Mouse (Mus musculus) heart, embryonic 14.5 days (tissue): ENCODE results near the gene Aldh1b1. TPM values are rescaled to one million over a fixed set of nuclear protein-coding genes. Genes with fewer than 3 reads are reported as not detected.

Experiments used
- ATAC-seq: fragments of 200-750 bp; cut with Nextera tagmentation; 2 replicates; pipeline ENCODE4 v1.8.0; 2017; ENCODE audit warnings: low read depth, moderate TSS enrichment; ENCODE audit not compliant: insufficient number of reproducible peaks, insufficient read depth, low FRiP score
- H3K27ac ChIP-seq, 2 experiments: fragments of 200-500 bp in 1 of 2; fragments of 300-500 bp in 1 of 2; sonication (generic) in 1 of 2; replicated peaks in 1 of 2; 2 replicates each; pipeline ENCODE4 v1.5.1; 2012 to 2014; ENCODE audit warnings: low read depth in 2 of 2, low read length in 2 of 2, control low read depth in 1 of 2, mild to moderate bottlenecking in 1 of 2, mixed read lengths in 1 of 2; ENCODE audit not compliant: control insufficient read depth in 1 of 2, insufficient read depth in 1 of 2
- H3K27me3 ChIP-seq: fragments of 300-500 bp; sonication (generic); 2 replicates; pipeline ENCODE4 v1.6.1; 2014; ENCODE audit warnings: mild to moderate bottlenecking, low read length, control low read depth; ENCODE audit not compliant: control insufficient read depth, insufficient read depth
- H3K36me3 ChIP-seq: fragments of 300-500 bp; sonication (generic); 2 replicates; pipeline ENCODE4 v1.6.1; 2014; ENCODE audit warnings: mild to moderate bottlenecking, control low read depth, low read length, mixed read lengths; ENCODE audit not compliant: control insufficient read depth, insufficient read depth
- H3K4me1 ChIP-seq, 2 experiments: fragments of 200-500 bp in 1 of 2; fragments of 300-500 bp in 1 of 2; sonication (generic) in 1 of 2; 2 replicates each; pipeline ENCODE4 v1.6.1; 2012 to 2014; ENCODE audit warnings: low read length in 2 of 2, control low read depth in 1 of 2, mixed read lengths in 1 of 2; ENCODE audit not compliant: control insufficient read depth in 2 of 2, insufficient read depth in 2 of 2
- H3K4me2 ChIP-seq: fragments of 300-500 bp; sonication (generic); 2 replicates; pipeline ENCODE4 v1.6.1; 2014; ENCODE audit warnings: mild to moderate bottlenecking, low read length
- H3K4me3 ChIP-seq, 2 experiments: fragments of 200-500 bp in 1 of 2; fragments of 300-500 bp in 1 of 2; sonication (generic) in 1 of 2; 2 replicates each; pipeline ENCODE4 v1.5.1; 2012 to 2014; ENCODE audit warnings: low read length in 2 of 2, mild to moderate bottlenecking in 2 of 2, control low read depth in 1 of 2, low read depth in 1 of 2, moderate library complexity in 1 of 2; ENCODE audit not compliant: control insufficient read depth in 1 of 2, insufficient read depth in 1 of 2
- H3K9ac ChIP-seq: fragments of 300-500 bp; sonication (generic); 2 replicates; pipeline ENCODE4 v1.6.1; 2014; ENCODE audit warnings: mild to moderate bottlenecking, low read length
- H3K9me3 ChIP-seq: fragments of 300-500 bp; sonication (generic); 2 replicates; pipeline ENCODE4 v1.6.1; 2016; ENCODE audit warnings: low read length, control low read depth; ENCODE audit not compliant: control insufficient read depth
- WGBS: fragments of 180-500 bp; shearing (Covaris S2); extraction: QIAGEN DNeasy Blood & Tissue Kit; methylation state at CpG from one replicate; pipeline ENCODE4 v1.1.7; 2014; 5-methylcytosine and 5-hydroxymethylcytosine counted together
- polyA plus RNA-seq: library from polyadenylated mRNA; unstranded; fragments of >200 nt; fragmentation: Nextera tagmentation; extraction: Ambion mirVana; gene quantifications from 2 replicates; pipeline ENCODE4 v1.2.1, GENCODE M21; 2014

The Aldh1b1 gene
- polyA plus RNA-seq, 1 experiment from 2014 or later: 75.0 TPM

GRCm38 (mm10) chr4:45785959-45786358 is 12.9 kb upstream of the Aldh1b1 start:
- Histone ChIP-seq H3K4me2 (no peak overlapping the region), H3K27ac (no peak overlapping the region), H3K9me3 (no peaks in the 10 kb centered on the region), H3K27me3 (no peaks in the 10 kb centered on the region), H3K36me3 (no peaks in the 10 kb centered on the region), H3K4me3 (no peak overlapping the region), H3K9ac (no peak overlapping the region), H3K4me1 (peaks cover 31 to 32% of the 10 kb centered on the region in 2 experiments)
- no peak for ATAC-seq
- WGBS: 58% methylated on average over 2 of the region's 2 CpGs

DNA sequence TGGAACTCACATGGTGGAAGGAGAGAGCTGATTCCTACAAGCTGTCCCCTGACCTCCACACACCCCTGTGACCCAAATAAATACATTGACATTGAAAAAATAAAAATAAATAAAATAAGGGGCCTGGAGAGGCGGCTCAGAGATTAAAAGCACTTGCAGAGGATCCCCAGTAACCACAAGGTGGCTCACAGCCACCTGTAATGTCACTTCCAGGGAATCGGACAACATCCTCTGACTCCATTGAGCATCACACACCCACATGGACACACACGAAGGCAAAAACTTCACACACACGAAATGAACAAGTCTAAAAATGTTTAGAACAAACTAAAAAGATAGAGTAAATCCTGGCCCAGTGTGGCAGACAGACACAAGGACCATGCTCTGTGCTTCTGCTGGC is 12.1 kb upstream of the Aldh1b1 start:
- no peak for ATAC-seq
- Histone ChIP-seq H3K27me3 (no peaks in the 10 kb centered on the region), H3K36me3 (no peaks in the 10 kb centered on the region), H3K4me3 (no peak overlapping the region), H3K4me2 (no peak overlapping the region), H3K9me3 (no peaks in the 10 kb centered on the region), H3K4me1 (peaks cover 31 to 32% of the 10 kb centered on the region in 2 experiments), H3K9ac (no peak overlapping the region), H3K27ac (no peak overlapping the region)
- WGBS: 50% methylated on average over 4 of the region's 4 CpGs

GRCm38 (mm10) chr4:45788446-45789081 is 10.3 kb upstream of the Aldh1b1 start:
- Histone ChIP-seq H3K9me3 (no peaks in the 10 kb centered on the region), H3K4me2 (peak overlapping the region; percentile 38), H3K27ac (peak overlapping the region in 1 of 2 experiments; percentile 76; a peak in 3 of 4 replicates), H3K9ac (peak overlapping the region; percentile 21; the same call in 1 of the 2 replicates), H3K4me1 (peaks cover 31 to 32% of the 10 kb centered on the region in 2 experiments), H3K4me3 (no peak overlapping the region), H3K27me3 (no peaks in the 10 kb centered on the region), H3K36me3 (no peaks in the 10 kb centered on the region)
- 75% methylated on average over 13 of the region's 13 CpGs for WGBS
- ATAC-seq: no peak

GRCm38 (mm10) chr4:45789263-45789958 is 9.4 kb upstream of the Aldh1b1 start:
- peaks cover 27 to 31% of the 10 kb centered on the region in 2 experiments for H3K4me1 ChIP-seq
- H3K9me3 ChIP-seq: no peaks in the 10 kb centered on the region
- no peaks in the 10 kb centered on the region for H3K36me3 ChIP-seq
- H3K9ac ChIP-seq: peak overlapping the region; percentile 21; the same call in 1 of the 2 replicates
- H3K27ac ChIP-seq: peak overlapping the region; percentile 20 to 76
- WGBS: 6% methylated on average over 13 of the region's 13 CpGs
- H3K4me2 ChIP-seq: peak overlapping the region; percentile 38
- H3K4me3 ChIP-seq: no peak overlapping the region
- no peaks in the 10 kb centered on the region for H3K27me3 ChIP-seq
- ATAC-seq: peak; percentile 70

DNA sequence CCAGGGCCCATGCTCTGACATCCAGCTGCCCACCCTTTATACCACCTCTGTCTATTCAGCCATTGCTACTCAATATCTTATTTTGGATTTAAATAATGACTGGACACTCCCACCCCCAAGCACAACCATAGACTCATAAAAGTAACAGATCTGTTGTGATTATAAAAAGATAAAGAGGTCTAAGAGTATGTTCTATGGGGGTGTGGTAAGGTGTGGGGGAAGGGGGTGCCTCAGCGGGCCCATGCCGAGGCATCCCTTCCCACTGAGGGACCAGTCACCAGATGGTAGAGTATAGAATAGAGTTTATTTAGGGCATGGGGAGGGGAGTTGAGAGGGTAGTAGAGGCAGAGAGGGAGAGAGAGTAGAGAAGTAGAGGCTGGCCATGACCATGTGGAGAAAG is 8.8 kb upstream of the Aldh1b1 start:
- Histone ChIP-seq H3K27ac (peak overlapping the region; percentile 20 to 76; a peak in 3 of 4 replicates), H3K9ac (no peak overlapping the region), H3K36me3 (no peaks in the 10 kb centered on the region), H3K4me2 (peak overlapping the region; percentile 38; the same call in 1 of the 2 replicates), H3K4me1 (peaks cover 27 to 31% of the 10 kb centered on the region in 2 experiments), H3K4me3 (no peak overlapping the region), H3K9me3 (no peaks in the 10 kb centered on the region), H3K27me3 (no peaks in the 10 kb centered on the region)
- WGBS: 38% methylated on average over 2 of the region's 2 CpGs
- no peak for ATAC-seq

DNA sequence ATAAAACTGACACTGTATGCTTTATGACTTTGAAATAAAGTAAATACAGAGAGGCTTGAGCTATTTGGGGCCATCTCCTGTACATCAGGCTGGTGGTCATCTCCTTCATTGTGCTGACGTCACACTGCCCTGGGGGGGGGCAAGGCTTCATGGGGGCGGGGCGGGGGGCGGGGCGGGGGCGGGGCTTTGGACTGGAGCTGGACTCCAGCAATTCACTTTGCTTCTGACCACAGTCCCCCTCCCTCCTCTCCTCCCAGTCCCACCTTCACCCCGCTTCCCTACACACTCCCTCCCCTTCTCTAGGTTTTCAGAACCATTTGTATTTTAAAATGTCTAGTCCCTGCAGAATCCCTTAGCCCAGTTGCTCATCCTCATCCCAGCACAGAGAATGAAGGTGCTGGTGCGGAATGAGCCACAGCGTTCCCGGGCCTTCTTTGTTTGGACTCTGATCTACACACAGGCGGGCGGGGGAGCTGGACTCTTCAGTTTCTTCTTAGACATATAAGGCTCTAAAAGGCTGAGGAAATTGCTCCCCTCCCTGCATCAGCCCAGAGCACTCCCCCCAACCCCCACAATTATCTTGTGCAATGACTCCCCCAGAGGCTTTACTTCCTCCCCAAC is 3.5 kb upstream of the Aldh1b1 start:
- Histone ChIP-seq H3K4me1 (peaks cover 21 to 40% of the 10 kb centered on the region in 2 experiments), H3K4me2 (peak overlapping the region; percentile 60), H3K9ac (peak overlapping the region; percentile 42; the same call in 1 of the 2 replicates), H3K4me3 (peak overlapping the region; percentile 19 to 21; a peak in 2 of 4 replicates), H3K27me3 (no peaks in the 10 kb centered on the region), H3K9me3 (no peaks in the 10 kb centered on the region), H3K27ac (peak overlapping the region; percentile 47 to 59; a peak in 3 of 4 replicates), H3K36me3 (no peaks in the 10 kb centered on the region)
- WGBS: 4% methylated on average over 12 of the region's 12 CpGs
- ATAC-seq: no peak; the same call in 1 of the 2 replicates

GRCm38 (mm10) chr4:45796760-45797159 is 2.1 kb upstream of the Aldh1b1 start:
- Histone ChIP-seq H3K9ac (no peak overlapping the region), H3K36me3 (no peaks in the 10 kb centered on the region), H3K27me3 (no peaks in the 10 kb centered on the region), H3K4me2 (no peak overlapping the region), H3K9me3 (no peaks in the 10 kb centered on the region), H3K27ac (peak overlapping the region; percentile 12 to 39; a peak in 1 of 4 replicates), H3K4me3 (no peak overlapping the region), H3K4me1 (peaks cover 28 to 47% of the 10 kb centered on the region in 2 experiments)
- no peak for ATAC-seq
- 11% methylated on average over 5 of the region's 5 CpGs for WGBS
